Mouse (Mus musculus): ENCODE results near the gene Tcl1.

DNA sequence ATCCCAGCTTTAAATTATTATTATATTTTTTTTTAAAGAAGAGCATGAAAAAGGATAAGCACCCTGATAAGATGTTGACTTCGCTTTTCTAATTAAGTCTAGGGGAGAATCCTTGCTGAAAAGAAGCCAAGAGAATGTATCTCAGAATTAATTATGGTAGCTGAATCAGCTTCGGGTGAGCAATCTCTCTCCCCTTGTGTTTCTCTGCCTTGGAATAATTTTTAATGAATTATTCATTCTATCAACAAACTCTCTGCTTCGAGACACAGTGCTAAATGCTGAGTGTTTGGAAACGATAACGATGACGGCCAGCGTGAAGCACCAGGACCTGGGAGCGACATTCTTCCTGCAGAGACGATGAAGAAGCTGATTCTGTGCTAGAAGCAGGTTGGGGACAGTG lies 16.5 kb upstream of the Tcl1 start:
- TF ChIP-seq CTCF (IDR thresholded peaks at IDR 0.05; ENCODE audit: low read depth) (no peak), EP300 (optimal IDR thresholded peaks at IDR 0.05) (no peak)
